Mouse (Mus musculus) heart, postnatal 36 days (tissue): ENCODE measurements around the gene Ccpg1os. TPM values are rescaled to one million over a fixed set of nuclear protein-coding genes. Genes with fewer than 3 reads are reported as not detected.
A peak's percentile ranks its signal among the peaks of the same experiment; 100 is the strongest.

Experiments used
- DNase-seq, 2 experiments: peaks; one replicate each; pipeline ENCODE4 v3.0.0; 2021 to 2022
- intact Hi-C: fragments of 180-260 bp; cut with DNase I; formaldehyde crosslinking; loops from one replicate; pipeline ENCODE4 v1.15.1; 2025
- total RNA-seq, 2 experiments: library from RNA; stranded (reverse); gene quantifications; 2 replicates each; pipeline ENCODE4 v1.2.3; 2021

Gene Ccpg1os
- total RNA-seq, 2 experiments from 2014 or later: 8.9 to 9.7 TPM

GRCm38 (mm10) chr9:72987703-72988102 is 2.5 kb upstream of the Ccpg1os start:
- intact Hi-C loops: no loop called here

GRCm38 (mm10) chr9:72983066-72983465 is 2.1 kb downstream of the Ccpg1os start:
- intact Hi-C loops: no loop called here
- DNase-seq: no peak

More at GRCm38 (mm10) chr9:72987703-72988102, 2.5 kb upstream of the Ccpg1os start:
- no peak for DNase-seq

DNA sequence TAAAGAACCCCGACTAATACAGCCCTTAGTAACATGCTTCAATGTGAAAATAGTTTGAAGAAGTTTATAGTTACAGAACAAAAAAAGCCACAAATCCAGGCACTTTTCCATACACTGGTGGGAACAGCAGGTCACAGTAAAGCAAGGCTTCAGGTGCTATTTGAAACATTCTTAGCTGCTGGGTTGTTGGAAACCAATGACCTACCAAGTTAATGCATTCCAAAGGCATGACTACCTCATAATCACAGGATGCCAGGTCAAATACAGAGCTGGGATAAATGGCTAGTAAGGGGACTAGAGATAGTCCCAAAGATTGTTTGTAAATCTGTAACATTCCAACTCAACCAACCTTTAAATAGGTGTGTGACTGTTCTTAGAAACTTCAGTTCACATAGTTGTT is 9.9 kb downstream of the Ccpg1os start:
- intact Hi-C loops: loop anchor here (1.0 kb wide), 1 partner anchor 9 kb away; no protein-coding TSS in a partner anchor

DNA sequence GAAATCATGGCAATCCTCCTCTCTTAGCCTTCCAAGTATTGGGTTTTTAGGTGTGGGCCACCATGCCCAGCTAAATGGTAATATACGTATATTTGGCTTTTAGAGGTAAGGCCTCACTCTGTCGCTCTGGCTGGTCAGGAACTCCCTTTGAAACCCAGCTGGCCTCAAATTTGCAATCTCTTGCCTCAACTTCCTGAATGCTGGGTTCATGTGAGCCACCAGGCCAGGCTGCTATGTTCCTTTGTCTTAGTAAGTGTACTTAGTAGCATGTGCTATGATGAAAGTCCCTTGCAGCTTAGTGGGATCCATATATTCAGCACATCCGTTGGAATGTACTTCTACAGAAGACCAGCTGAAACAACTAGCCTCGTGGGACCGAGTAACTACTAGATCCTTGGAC is 10.4 kb downstream of the Ccpg1os start:
- intact Hi-C loops: loop anchor here (1.0 kb wide), 1 partner anchor 10 kb away; no protein-coding TSS in a partner anchor
- DNase-seq: no peak

More for the DNA sequence above, 9.9 kb downstream of the Ccpg1os start:
- DNase-seq: no peak

DNA sequence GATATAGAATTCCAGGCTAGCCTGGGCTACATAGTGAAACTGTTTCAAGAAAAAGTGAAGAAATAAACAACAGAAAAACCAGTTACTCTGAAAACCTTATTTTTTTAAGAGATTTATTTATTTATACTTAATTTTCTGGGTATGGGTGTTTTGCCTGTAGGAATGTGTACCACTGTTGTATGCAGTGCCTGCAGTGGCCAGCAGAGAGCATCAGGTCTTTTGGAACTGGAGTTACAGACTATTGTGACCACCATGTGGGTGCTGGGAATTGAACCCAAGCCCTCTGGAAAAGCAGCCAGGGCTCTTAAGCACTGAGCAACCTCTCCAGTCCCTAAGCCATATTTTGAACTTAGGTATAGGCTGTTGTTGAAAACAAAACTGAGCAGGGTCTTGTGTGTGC is 12.2 kb downstream of the Ccpg1os start:
- intact Hi-C loops: no loop called here
- no peak for DNase-seq

- no peak for DNase-seq
- intact Hi-C loops: no loop called here
These were observed 12.7 kb downstream of the Ccpg1os start for GRCm38 (mm10) chr9:72972435-72972834.

GRCm38 (mm10) chr9:72969874-72970273 is 15.3 kb downstream of the Ccpg1os start:
- no peak for DNase-seq
- intact Hi-C loops: loop anchor here (2.0 kb wide), 2 partner anchors 75 to 121 kb away; partner anchors contain the start of gene Rab27a

- DNase-seq: peak; percentile 12 to 19
- intact Hi-C loops: loop anchor here (2.0 kb wide), 2 partner anchors 76 to 122 kb away; partner anchors contain the start of gene Rab27a
These were observed 16.7 kb downstream of the Ccpg1os start for GRCm38 (mm10) chr9:72968349-72969061.

DNA sequence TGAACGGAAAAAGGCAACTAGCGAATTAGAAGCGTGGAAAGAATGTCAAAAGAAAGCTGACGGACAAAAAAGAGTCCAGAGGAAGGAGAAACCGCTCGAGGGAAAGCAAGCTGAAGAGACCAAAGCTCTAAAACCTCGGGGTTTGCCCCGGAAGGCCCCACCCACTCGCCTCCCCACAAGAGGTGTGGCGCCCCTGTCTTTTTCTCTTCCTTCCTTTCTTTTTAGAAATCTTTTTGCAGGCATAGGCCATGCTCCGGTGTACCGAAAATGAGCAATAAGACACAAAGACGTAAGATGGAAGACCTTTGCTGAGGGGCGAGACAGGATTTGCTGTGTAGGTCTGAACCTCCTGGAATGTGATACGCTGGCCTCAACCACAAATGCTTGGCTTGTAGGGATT is 23.2 kb downstream of the Ccpg1os start:
- intact Hi-C loops: no loop called here
- no peak for DNase-seq

DNA sequence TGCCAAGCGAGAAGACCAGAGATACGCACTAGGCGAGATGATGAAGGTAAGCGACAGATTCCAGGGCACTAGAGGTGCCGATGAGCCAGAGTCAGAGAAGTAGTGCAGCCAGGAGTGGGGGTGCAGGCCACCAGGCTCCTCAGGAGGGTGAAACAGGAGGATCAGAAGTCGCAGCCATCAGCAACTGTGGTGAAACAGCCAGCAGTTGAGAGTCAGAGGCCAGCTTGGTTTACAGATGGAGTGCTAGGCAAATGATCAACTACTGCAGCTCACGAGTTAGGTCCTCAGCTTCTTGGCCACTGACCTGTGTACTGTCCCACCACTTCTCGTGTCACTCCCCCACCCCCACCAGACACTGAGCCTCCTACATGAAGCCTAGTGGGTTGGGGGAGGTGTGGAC is 23.8 kb downstream of the Ccpg1os start:
- intact Hi-C loops: no loop called here
- no peak for DNase-seq

DNA sequence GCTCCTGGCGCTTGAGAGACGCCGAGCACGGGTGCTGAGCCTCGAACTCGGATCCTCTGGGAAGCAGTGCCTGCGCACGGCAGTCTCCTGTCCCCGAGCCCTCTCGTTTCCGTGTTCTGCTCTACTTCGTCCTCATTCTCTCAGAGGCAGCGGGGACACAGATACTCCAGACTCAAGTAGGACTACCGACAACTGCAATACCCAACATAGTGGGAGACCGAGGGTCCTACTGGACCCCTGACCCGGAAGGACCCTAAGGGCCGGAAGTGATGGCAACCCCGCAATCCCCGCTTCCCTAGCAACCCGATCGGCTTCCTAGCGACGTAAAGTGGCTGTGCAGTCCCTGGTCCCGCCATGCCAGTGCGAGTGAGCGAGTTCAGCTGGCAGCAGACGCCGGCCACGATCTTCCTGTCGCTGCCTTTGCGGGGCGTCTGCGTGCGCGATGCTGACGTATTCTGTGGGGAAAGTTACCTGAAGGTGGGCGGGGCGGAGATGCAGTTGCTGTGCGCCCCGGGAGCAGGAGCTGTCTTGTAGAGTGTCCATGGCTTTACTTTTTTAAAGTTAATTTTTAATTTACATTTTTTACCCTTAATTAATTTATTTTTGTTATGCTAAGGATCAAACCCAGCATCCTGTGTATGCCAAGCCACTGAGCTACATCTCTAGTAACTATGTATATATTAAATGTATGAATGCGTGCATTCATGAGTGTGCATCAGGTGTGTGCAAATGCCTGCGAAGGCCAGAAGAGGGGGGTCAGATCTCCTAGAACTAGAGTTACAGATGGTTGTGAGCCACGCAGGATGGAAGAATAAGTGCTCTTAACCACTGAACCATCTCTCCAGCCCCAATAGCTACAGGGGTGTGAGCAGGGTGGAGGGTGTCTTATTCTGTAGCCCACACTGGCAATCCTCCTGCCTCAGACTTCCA is 26.4 kb downstream of the Ccpg1os start, which contains the start of the genes Dyx1c1 and Gm44503:
Gene Dyx1c1, plus strand, starts transcription at position 265 of the 930 bp plus-strand sequence.
Gene Gm44503, plus strand, starts transcription at position 332 of the 930 bp plus-strand sequence.
- peak; percentile 64 to 66 for DNase-seq
- intact Hi-C loops: no loop called here

DNA sequence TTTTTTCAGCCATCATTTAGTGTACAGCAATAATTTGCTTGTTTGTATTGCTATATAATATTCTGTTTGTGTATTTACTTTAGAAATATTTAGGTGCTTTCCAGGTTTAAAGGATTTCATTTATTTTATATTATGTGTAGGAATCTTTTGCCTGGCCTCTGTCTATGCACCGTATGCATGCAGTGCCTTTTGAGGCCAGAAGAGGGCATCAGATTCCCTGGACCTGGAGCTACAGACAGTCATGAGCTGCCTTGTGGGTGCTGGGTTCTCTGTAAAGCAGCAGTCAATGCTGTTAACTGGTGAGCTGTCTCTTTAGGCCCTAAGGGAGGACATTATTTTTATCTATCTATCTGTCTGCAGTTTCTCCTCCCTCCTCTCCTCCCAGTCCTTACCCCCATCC is 29.6 kb downstream of the Ccpg1os start:
- peak; percentile 29 to 51 for DNase-seq
- intact Hi-C loops: no loop called here

DNA sequence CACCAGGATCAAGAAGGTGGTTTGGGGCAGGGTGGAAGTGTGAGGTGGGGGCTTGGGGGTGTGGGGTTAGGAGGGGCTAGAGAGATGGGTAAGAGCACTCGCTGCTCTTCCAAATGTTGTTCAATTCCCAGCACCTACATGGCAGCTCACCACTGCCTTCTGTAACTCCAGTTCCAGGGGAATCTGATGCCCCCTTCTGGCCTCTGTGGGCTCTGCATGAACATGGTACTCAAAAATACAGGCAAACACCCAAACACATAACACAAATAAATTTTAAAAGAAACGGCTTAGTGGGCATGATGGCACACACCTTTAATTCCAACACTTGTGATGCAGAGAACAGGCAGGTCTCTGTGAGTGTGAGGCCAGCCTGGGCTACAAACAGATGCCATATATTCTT is 30.4 kb downstream of the Ccpg1os start:
- no peak for DNase-seq

DNA sequence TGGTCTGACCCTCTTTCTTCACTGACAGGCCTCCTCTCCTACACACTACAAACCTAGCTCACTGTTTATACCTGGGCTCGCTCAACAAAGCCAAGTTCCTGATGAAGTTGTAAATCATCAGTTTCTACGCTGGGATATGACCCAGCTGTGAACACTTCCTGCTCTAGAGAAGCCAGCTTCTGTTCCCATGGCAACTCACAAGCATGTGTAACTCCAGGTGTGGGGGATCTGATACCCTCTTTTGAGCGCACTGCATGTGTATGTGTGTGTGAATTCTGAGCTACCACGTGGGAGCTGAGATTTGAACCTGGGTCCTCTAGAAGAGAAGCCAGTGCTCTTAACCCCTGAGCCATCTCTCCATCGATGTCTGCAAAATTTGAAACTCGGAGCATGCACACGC is 35.6 kb downstream of the Ccpg1os start:
- intact Hi-C loops: no loop called here
- DNase-seq: no peak

More for the DNA sequence above, 30.4 kb downstream of the Ccpg1os start:
- intact Hi-C loops: no loop called here

DNA sequence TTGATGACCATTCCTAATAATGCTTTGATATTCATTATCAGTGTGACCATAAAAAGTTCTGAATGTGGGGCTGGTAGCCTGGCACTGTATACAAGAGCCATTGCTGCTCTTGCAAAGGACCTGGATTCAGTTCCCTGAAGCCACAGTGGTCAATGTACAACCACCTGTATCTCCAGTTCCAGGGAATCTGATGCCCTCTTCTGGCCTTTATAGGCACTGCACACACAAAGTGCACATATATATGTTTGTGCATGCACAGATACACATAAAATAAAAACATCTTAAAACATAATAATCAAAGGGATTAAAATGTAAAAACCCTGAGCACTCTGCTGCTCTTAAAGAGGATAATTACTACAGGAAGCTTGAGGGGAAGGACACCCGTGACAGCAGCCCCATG is 38.2 kb downstream of the Ccpg1os start:
- DNase-seq: no peak
- intact Hi-C loops: no loop called here

- intact Hi-C loops: no loop called here
- no peak for DNase-seq
These were observed 40.9 kb downstream of the Ccpg1os start for GRCm38 (mm10) chr9:72944286-72944685.

GRCm38 (mm10) chr9:72943424-72943823 is 41.8 kb downstream of the Ccpg1os start:
- intact Hi-C loops: no loop called here
- no peak for DNase-seq

GRCm38 (mm10) chr9:72936301-72936700 is 48.9 kb downstream of the Ccpg1os start:
- no peak for DNase-seq
- intact Hi-C loops: no loop called here

- no peak for DNase-seq
- intact Hi-C loops: no loop called here
These were observed 49.9 kb downstream of the Ccpg1os start for GRCm38 (mm10) chr9:72935309-72935708.

DNA sequence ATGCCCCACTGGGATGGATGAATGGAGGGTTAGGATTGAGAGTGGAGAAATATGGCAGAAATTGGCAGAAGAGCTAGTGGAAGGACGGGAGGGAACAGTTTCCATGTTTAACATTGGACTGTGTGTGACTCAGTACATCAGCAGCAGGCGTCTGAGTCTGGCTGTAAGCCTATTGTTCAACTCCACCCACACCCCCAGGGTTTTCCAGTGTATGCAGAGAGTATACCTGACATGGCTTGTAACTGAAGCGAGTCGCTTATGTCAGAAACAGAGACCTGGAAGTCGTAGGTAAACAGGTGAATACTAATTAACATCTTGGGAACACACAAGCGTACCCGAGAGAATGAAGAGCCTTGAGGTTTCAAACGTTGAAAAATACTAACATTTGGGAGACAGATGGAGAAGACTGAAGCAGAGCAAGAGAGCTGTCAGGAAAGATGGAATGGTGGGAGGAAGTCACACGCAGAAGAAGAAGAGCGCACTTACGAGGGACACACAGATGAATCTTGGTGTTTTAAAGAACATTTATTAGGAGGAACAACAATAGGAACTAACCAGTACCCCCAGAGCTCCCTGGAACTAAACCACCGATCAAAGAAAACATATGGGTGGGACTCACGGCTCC is 53.9 kb downstream of the Ccpg1os start:
- DNase-seq: no peak
- intact Hi-C loops: no loop called here
